In the genomic region with DNA sequence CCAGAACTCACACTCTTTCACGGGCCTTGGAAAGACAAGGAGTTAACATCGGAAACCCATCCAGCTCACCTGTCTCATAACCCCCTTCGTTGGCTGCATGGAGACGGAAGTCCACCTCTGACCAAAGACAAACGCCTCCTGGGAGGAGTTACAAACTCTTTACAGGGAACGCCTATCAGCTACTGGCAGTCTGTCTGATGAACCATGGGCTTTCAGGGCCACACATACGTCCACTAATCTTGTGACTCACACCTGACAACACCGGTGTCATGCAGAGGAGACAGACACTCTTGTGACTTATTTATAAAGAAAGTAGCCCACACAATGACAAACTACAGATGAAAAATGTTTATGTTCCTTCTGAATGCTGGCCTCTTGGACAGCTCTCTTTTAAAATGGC, we compare ENCODE assay signal across 1 mouse cellular context.
TF ChIP-seq lines count a peak whose summit lies in the region.

No protein-coding gene starts in this region.

TF ChIP-seq in MEL, 35 proteins besides CTCF, POLR2A, EP300 and RAD21 (continued from another document):
- TF ChIP-seq USF1 (IDR thresholded peaks at IDR 0.05; ENCODE audit: low read depth, low read length), result no peak
